Mouse (Mus musculus) regulatory T cell (primary cell): Measurements from ENCODE around the gene Tnni3.

Source experiments
- in situ Hi-C: fragments of 300-600 bp; cut with MboI, MseI; formaldehyde crosslinking; loops from one replicate; pipeline ENCODE4 v1.15.1; 2025; ENCODE audit warnings: high pct_unique_total_duplicates

Tnni3 gene

DNA sequence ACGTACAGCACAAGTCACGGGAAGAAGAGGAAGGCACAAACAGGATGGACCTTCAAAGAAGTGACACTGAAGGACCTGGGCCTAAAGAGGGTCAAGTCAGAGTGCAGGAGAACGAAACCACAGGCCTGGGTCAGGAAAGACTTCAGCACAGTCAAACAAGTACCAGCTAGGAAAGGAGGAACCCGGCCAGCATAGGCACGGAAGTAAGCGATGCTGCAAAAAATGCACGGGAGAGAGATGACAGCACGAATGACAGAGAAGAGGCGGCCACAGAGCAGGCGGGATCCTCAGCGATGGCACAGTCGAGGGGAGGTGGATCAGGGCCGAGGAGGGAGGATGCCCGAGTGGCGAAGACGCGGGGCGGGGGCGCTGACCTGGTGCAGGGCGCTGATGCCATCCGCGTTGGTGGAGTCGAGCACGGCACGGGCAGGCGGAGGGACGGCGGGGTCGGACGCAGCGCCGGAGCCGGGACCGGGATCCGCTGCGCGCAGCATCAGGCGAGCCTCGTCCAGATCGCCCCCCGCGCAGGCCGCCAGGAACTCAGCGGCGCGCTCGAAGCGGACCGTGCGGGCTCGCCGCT lies 23.0 kb downstream of the Tnni3 start:
- in situ Hi-C loops = loop anchor here (25.0 kb wide), 1 partner anchor 1886 kb away; the partner anchor contains the start of genes Smim17 and Zfp28

DNA sequence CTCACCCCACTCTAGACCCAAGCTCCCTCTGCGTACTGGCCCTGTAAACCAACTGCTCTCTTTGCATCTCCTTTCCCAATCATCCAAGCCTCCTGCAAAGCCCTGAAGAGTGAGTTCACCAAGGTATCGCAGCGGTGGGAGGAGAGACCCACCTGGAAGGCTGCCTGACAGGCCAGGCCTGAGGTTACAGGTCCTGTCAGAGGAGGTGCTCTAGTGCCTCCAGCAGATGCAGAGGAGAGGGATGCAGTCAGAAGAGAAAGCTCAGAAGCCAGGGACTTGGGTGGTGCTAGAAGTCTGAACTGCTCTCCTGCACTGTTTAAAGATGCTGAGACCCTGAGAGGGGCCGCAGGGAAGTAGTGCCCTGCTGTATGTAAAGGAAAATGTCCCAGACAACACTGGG lies 25.0 kb downstream of the Tnni3 start:
- in situ Hi-C loops = no loop called here

DNA sequence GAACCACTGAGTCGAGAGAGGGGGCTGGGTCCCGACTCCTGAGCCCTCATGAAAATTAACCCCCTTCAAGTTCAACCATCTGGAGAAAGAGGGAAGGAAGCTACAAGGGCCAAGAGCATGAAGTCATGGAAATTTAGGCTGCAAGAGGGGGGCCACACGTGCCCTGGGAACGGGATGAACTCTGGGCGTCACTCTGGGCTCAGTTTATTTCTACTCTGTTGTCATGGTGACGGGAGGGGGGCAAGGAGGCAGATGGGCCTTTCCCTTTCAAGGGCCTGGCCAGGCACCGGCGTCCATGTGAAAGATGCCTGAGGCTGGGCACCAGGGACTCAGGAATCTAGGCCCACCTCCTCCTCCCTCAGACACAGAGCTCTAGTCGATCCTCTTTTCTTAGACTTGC lies 25.8 kb downstream of the Tnni3 start:
- in situ Hi-C loops = no loop called here

DNA sequence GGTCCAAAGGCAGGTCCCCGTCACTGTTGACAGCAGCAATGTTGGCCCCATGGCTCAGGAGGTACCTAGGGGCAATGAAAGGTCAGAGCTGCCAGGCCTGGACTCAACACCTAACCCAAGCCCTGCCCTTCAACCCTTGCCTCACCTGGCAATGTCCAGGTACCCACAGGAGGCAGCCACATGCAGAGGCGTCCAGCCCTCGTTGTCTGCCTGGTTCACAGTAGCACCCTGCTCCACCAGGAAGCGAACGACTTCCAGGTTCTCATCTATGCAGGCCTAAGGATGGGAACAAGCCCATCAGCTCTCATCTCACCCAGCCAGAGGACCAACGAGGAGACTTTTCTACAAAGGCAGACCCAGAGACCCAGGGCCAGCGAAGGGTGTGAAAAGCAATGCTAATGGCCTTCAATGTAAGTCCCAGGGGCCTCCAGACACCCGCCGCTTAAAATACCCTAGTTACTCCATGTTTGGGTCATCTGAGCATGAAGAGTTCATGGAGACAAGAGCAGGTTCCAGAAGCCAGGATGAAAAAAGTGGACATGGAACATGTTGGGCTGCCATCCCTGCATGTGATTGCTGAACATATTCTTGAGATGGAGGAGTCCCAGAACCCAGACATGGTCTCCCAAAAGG lies 26.6 kb downstream of the Tnni3 start:
- in situ Hi-C loops = no loop called here

DNA sequence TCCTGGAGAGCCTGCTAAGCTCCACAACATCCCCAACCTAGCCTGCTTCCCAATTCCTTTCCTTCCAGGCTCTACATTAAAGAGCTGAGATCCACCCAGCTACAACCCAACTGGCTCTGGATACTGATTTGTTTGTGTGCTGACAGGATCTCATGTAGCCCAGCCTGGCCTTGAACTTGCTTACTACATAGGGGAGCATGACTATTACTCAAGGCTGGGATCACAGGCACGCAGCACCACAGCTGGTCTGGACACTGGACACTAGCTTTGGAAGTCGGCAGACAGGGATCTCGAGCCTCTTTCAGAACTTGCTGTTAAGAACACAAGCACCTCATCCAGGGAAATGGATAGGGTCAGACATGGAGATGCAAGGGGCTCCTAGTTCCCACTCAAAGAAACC lies 27.6 kb downstream of the Tnni3 start:
- in situ Hi-C loops = no loop called here

DNA sequence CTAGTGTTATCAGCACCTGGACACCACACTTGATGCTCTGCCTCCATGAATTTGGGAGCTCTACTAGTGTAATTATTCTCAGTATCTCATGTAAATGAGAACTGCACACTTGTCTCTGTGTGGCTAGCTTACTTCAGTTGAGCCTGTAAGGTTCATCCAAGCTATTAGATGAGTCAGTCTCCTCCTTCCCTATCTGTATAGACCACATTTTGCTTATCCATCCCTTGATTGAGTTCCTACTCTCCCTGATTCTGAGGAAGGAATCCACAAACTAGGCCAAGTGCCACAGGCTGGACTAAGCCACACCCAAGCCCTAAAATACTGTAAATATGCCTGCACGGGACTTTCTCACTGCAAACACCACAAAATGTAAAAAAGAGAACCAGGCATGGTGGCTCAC lies 30.0 kb downstream of the Tnni3 start:
- in situ Hi-C loops = no loop called here

DNA sequence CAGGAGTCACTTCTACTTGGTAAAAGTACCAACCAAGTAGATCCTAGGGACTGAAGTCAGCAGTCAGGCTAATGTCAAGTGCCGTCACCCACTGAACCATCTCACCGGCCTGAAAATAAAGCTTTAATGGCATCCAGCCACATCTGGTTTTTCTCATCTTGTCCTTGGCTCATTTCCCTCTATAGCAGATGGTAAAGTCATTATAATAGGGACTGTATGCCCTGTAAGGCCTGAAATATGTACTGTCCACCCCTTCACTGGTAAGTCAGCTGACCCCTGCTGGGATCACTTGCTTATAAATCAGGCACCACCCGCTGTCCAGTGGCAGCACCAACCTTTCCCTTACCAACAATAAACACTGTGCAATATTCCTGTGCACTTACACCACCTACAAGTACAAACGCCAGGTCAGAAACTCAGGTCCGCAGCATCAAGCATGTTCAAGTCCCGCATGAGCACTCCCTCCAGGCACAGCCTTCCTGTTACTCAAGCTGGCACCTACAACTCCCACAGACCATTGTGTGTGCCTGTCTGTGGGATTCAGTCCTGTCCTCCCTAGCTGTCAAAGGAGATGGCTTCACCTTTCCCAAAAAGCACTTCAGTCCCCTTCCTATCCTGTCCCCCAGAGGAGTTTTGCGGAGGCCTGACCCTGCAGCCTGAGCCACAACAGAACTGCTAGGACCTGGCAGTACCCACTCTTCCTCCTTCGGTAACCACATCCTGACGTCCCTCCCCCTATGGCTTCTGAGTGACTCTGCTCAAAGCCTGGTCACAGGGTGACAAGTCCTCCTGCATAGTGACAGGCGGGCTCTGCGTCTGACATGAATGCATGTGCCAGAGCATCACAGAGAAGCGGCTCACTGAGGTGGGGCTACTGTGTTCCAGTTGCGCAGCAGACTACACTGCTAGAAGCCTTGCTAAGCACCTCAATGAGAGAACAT lies 31.5 kb downstream of the Tnni3 start:
- in situ Hi-C loops = no loop called here

DNA sequence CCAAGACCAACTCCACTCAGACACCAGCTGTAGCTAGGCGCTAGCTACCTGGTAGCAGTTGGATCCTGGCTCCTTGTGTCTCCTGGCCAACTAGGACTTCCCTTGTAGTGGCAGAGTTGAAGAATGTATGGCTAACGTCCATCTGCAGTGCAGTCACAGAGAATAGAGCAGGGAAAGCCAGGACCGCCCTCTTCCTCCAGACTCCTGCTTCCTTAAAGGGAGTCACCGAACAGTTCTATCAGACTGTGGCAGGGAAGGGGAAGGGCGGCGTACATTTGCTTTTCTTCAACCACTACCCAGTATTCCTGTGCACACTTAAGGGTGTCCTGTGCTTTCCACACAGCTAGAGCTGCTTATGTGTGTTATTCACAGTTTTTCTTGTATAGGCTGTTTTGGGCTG lies 32.7 kb downstream of the Tnni3 start:
- in situ Hi-C loops = no loop called here

DNA sequence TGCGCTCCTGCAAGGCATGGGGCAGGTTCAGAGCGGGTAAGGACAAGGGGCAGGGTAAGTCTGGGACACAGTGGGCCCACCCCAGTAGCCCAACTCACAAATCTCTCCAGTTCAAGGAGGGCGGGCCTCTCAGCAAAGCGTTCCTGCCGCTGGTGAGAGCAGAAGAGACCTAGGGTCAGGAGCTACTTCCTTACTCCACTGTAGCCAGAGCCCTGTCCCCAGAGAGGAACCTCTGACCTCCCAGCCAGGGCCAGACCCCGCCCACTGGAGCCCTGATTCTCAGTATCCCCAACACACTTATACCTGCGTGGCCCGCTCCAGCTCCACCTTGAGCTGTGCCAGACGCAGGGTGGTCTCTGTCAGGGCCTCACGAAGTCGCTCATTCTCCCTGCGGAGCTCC lies 41.7 kb downstream of the Tnni3 start:
- in situ Hi-C loops = no loop called here

DNA sequence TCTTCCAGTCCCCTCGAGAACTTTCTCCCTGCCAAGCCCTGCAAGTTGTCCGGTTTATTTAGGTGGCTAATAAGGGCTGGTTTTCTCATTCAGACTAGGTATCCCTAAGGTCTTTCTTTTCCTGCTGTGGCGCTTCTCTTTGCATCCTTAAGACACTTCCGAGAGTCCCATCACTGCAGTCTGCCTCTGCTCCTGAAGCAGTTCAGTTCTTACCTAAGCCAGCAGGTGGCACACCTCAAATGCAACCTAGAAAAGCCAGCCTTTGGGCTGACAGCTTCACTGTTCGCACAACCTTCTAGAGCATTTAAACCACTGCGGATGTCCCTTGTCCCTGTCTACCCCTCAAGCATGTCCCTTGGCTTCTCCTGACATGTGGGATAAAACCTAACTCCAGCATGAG lies 44.4 kb downstream of the Tnni3 start:
- in situ Hi-C loops = no loop called here

DNA sequence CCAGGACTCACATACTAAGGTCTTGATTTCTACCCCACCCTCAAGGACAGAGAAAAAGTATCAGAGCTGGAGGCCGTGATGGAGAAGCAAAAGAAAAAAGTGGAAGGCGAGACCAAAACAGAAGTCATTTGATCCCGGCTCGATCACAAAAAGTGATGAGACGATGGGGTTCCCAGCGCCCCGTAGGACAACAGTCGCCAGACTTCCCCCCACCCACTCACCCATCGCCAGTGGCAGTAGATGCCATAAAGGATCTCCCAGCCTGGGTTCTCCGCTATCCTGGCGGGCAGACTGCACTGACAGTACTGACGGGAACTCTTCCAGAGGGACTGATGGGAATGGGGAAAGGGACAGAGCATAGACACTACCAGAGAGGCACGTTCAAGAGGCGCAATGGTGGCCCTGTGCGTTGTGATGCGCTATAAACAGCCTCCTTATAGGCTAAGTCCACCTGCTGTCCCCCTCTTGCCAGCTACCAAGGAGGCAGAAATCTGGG lies 45.2 kb downstream of the Tnni3 start:
- in situ Hi-C loops = no loop called here

DNA sequence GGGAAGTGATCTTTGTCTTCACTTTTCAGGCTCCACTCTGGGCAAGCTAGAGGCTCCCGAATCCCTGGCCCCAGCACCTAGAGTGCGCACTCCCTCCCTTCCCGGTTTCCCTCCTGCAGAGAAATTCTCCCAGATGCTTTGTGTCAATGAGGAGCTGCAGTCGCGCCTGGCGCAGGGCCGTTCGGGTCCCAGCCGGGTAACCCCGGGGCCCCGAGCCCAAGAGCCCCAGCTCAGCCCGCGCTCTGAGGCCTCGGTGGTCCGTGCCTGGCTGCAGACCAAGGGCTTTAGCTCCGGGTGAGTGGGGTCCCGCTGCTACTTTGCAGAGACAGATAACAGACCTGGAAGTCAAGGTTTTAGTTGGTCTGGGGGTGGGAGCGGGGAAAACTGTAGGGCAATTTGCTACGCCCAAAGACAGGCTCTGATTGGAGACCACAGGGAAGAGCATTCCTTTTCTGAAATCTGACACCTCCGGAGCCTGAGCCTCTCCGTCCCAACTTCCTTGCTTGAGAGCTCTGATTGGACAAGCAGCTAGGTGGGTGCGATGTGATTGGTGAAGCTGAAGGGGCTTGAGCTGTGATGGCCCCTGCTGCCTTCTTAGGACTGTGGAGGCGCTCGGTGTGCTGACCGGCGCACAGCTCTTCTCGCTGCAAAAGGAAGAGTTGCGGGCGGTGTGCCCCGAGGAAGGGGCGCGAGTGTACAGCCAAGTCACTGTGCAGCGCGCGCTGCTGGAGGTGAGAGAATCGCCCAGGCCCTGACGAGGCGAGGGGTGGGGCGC lies 45.8 kb downstream of the Tnni3 start:
- in situ Hi-C loops = no loop called here

DNA sequence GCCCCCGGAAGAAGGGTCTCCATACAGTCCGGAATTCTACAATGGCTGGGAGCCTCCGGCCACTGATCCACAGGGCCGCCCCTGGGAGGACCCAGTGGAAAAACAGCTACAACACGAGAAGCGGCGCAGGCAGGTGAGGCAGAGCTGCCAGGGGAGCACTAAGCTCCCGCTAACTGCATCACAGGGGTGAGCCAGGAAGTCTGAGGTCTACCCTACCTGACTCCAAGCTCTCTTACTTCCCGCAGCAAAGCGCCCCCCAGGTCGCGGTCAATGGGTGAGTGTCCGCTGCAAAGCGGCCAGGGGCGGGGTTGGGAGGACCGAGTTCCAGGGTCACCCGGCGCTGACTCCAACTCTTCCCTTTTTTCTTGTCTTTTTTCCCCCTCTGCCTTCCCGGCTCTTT lies 50.1 kb downstream of the Tnni3 start:
- in situ Hi-C loops = loop anchor here (25.0 kb wide), 1 partner anchor 1688 kb away; the partner anchor contains the start of genes Zfp444 and Zfp787

DNA sequence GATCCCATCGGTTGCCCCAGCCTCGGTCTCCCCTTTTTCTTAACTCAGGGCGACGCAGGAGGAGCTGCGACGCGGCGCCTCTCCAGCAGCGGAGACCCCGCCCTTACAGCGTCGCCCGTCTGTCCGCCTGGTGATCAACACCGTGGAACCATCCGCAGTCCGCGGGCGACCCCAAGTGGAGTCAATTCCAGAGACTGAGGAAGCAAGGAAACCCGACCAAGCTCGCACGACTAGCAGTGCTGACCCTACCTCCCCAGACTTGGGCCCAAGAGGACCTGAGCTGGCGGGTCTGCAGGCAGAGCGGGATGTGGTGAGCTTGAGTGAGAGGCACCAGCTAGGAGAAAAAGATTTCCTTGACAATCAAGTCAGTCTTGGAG lies 52.9 kb downstream of the Tnni3 start:
- in situ Hi-C loops = loop anchor here (25.0 kb wide), 1 partner anchor 1691 kb away; the partner anchor contains the start of genes Zfp444 and Zfp787

DNA sequence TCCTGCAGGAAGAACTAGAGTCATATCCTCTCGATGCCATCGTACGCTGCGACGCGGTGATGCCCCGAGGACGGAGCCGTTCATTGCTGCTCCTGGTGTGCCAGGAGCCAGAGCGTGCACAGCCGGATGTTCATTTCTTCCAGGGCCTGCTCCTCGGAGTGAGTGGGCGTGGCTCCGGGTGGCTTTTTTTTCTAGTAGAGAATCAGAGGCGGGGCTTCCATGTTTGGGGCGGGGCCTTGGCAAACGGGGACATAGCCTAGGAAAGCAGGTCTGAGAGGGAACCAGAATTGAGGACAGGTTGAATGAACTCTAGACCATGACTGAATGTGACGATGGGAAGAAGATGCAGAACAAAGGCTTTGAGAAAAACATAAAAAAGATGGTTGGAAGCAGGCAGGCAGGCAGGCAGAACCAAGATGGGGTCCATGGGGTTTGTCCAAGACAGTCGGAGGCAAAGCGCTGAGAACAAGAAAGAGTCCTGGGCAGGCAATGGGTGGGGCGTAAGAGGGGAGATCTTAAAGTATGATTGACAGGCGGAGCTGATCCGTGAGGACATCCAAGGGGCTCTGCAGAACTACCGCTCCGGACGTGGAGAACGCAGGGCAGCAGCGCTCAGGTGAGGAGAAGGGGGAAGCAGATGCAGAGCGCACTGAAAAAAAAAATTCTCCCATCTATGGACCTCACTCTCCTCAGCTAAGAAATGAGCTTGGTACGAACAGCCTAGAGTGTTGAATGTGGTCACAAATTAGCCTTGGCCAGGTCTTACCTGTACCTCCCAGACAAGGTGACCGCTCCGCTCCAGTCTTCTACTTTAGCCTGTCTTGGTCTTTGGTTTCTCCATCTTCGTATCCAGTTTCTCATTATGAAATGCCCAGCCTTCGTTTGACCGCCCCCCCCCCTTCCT lies 53.5 kb downstream of the Tnni3 start:
- in situ Hi-C loops = loop anchor here (25.0 kb wide), 1 partner anchor 1692 kb away; the partner anchor contains the start of genes Zfp444 and Zfp787
